In the genomic region with DNA sequence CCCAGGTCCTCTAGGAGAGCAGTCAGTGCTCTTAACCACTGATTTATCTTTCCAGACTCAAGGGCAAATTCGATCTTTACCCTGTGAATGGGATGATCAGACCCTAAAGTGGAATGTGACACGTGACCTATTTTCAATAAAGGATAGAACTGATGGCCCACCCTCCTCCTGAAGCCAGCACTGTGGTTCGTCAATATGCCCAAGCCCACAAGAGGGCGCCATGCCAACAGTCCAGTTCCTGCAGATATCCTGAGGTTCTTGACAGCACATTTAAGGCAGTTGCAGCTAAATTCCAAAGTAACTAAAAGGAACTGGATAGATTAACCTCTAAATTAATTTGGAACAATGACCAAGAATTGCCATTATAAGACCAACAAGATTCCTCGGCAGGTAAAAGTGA, we compare ENCODE assay signal across 10 mouse cellular contexts. TPM values are rescaled to one million over a fixed set of nuclear protein-coding genes. Genes with fewer than 3 reads are reported as not detected.
DNase-seq lines count a peak whose midpoint lies in the region; ATAC-seq and TF ChIP-seq lines count a peak whose summit lies in the region.
"Had no signal": no experiment of that assay in that cellular context is flagged by ENCODE, and none has a peak within 500 bp of the region (broad histone marks: within the 10 kb centered on the region; RNA-seq: fewer than 3 reads in every experiment).

No protein-coding gene starts in this region.

- H3K4me3 ChIP-seq in heart, postnatal 0 days (ENCODE audit: low read depth, low read length): no peak overlapping the region
- no peak overlapping the region for H3K4me3 ChIP-seq in spleen, adult 2 months (ENCODE audit: extremely low read depth, insufficient read depth, insufficient read length)
- no peak overlapping the region for H3K4me3 ChIP-seq in bone marrow, adult 2 months (replicated peaks; ENCODE audit: control insufficient read depth, low read depth, low read length)
- no peak overlapping the region for H3K4me3 ChIP-seq in kidney, postnatal 0 days (replicated peaks; ENCODE audit: low read depth, low read length)
- H3K4me3 ChIP-seq: embryonic facial prominence, embryonic 15.5 days; limb, embryonic 12.5 days had no signal

- H3K9me3 ChIP-seq in heart, postnatal 0 days (replicated peaks; ENCODE audit: control insufficient read depth, low read length): no peaks in the 10 kb centered on the region
- H3K9me3 ChIP-seq in kidney, postnatal 0 days (replicated peaks; ENCODE audit: low read length): no peaks in the 10 kb centered on the region
- H3K9me3 ChIP-seq: embryonic facial prominence, embryonic 15.5 days; limb, embryonic 12.5 days had no signal

- TF ChIP-seq EP300 in heart, postnatal 0 days (IDR thresholded peaks at IDR 0.05; ENCODE audit: low read depth): no peak

- DNase-seq in heart, postnatal 0 days (ENCODE audit: low spot score): no peak
- no peak for DNase-seq in heart, adult 11 months
- DNase-seq in spleen, adult 2 months (ENCODE audit: low read depth in 1 of 2, low spot score in 2 of 2): peak in 1 of 2 experiments; percentile 39
- no peak for DNase-seq in spleen, adult 12 weeks (ENCODE audit: low spot score)
- DNase-seq in kidney, postnatal 0 days (ENCODE audit: low spot score): peak; percentile 62
- DNase-seq in ovary, postnatal 14 days (ENCODE audit: low spot score): peak; percentile 64
- DNase-seq in frontal cortex, postnatal 10 days (ENCODE audit: low spot score in 2 of 2): no peak

- H3K27ac ChIP-seq in heart, postnatal 0 days (ENCODE audit: low read depth): no peak overlapping the region
- no peak overlapping the region for H3K27ac ChIP-seq in spleen, adult 2 months (ENCODE audit: insufficient read depth, low read length)
- no peak overlapping the region for H3K27ac ChIP-seq in bone marrow, adult 2 months (ENCODE audit: control insufficient read depth, insufficient read depth, low read depth, low read length, poor library complexity)
- H3K27ac ChIP-seq in kidney, postnatal 0 days: no peak overlapping the region
- H3K27ac ChIP-seq: embryonic facial prominence, embryonic 15.5 days; limb, embryonic 12.5 days had no signal

- ATAC-seq in heart, postnatal 0 days (ENCODE audit: insufficient read depth, low read depth): no peak
- no peak for ATAC-seq in kidney, postnatal 0 days (replicated peaks; ENCODE audit: low FRiP score, low read depth)

- no peaks in the 10 kb centered on the region for H3K36me3 ChIP-seq in heart, postnatal 0 days (replicated peaks; ENCODE audit: control insufficient read depth, insufficient read depth, low read length)
- no peaks in the 10 kb centered on the region for H3K36me3 ChIP-seq in spleen, adult 2 months (ENCODE audit: control insufficient read depth, insufficient read depth, low read length)
- H3K36me3 ChIP-seq in kidney, postnatal 0 days (ENCODE audit: insufficient read depth, low read length): no peaks in the 10 kb centered on the region
- H3K36me3 ChIP-seq: embryonic facial prominence, embryonic 15.5 days; limb, embryonic 12.5 days had no signal

- H3K27me3 ChIP-seq in heart, postnatal 0 days (ENCODE audit: control insufficient read depth, insufficient read depth, low read length): peaks cover 37% of the 10 kb centered on the region
- peaks cover 13% of the 10 kb centered on the region for H3K27me3 ChIP-seq in spleen, adult 2 months (ENCODE audit: control insufficient read depth, insufficient read depth, low read length)
- peaks cover 33% of the 10 kb centered on the region for H3K27me3 ChIP-seq in kidney, postnatal 0 days (ENCODE audit: insufficient read depth, low read length)

- TF ChIP-seq CTCF in heart, postnatal 0 days (IDR thresholded peaks at IDR 0.05; ENCODE audit: low read depth): peak; percentile 71
- peak; percentile 36; the same call in 1 of the 2 replicates for TF ChIP-seq CTCF in spleen, adult 2 months (IDR thresholded peaks at IDR 0.05; ENCODE audit: extremely low read depth, insufficient read depth, insufficient read length, insufficient replicate concordance)
- TF ChIP-seq CTCF in bone marrow, adult 2 months (IDR thresholded peaks at IDR 0.05; ENCODE audit: control insufficient read depth, insufficient read depth, low read length): peak; percentile 77
- TF ChIP-seq CTCF in kidney, postnatal 0 days (IDR thresholded peaks at IDR 0.05; ENCODE audit: low read depth): peak; percentile 80

- H3K4me2 ChIP-seq in heart, postnatal 0 days (ENCODE audit: low read depth, low read length): no peak overlapping the region
- no peak overlapping the region for H3K4me2 ChIP-seq in kidney, postnatal 0 days (ENCODE audit: low read length)
- H3K4me2 ChIP-seq: embryonic facial prominence, embryonic 15.5 days; limb, embryonic 12.5 days had no signal

- H3K9ac ChIP-seq in heart, postnatal 0 days (replicated peaks; ENCODE audit: low read depth, low read length): no peak overlapping the region
- no peak overlapping the region for H3K9ac ChIP-seq in kidney, postnatal 0 days (ENCODE audit: low read depth, low read length)
- H3K9ac ChIP-seq: embryonic facial prominence, embryonic 15.5 days; limb, embryonic 12.5 days had no signal

- H3K4me1 ChIP-seq in heart, postnatal 0 days (ENCODE audit: control insufficient read depth, insufficient read depth): no peaks in the 10 kb centered on the region
- H3K4me1 ChIP-seq in spleen, adult 2 months (ENCODE audit: control insufficient read depth, insufficient read depth, insufficient read length): peaks cover 5% of the 10 kb centered on the region; the same call in 1 of the 2 replicates
- no peaks in the 10 kb centered on the region; the same call in 1 of the 2 replicates for H3K4me1 ChIP-seq in bone marrow, adult 2 months (ENCODE audit: control insufficient read depth, insufficient read depth, low read length)
- H3K4me1 ChIP-seq in kidney, postnatal 0 days (replicated peaks; ENCODE audit: insufficient read depth, low read length): peaks cover 14% of the 10 kb centered on the region; the same call in 1 of the 2 replicates

- WGBS in heart, postnatal 0 days: 22% methylated on average over 5 of the region's 5 CpGs
- WGBS in spleen, adult 2 months: 28% methylated on average over 5 of the region's 5 CpGs
- WGBS in bone marrow, adult 2 months: 21% methylated on average over 5 of the region's 5 CpGs
- 27% methylated on average over 5 of the region's 5 CpGs for WGBS in kidney, postnatal 0 days

- no peak for TF ChIP-seq POLR2A in spleen, adult 2 months (IDR thresholded peaks at IDR 0.05; ENCODE audit: low read depth, low read length)
- TF ChIP-seq POLR2A in bone marrow, adult 2 months (IDR thresholded peaks at IDR 0.05; ENCODE audit: borderline replicate concordance, control insufficient read depth, low read depth, low read length): no peak

RNA-seq across cellular contexts. Expression of a gene that starts 3.5 kb away (rescaled TPM):
- 53.3 and 79.8 TPM in 2 replicates for total RNA-seq in heart, postnatal 0 days (2014; rRNA removed; ENCODE audit: low replicate concordance)
- 11.6 and 12.9 TPM in 2 replicates for polyA plus RNA-seq in heart, postnatal 0 days (2015; fragmentation: Nextera tagmentation; extraction: Ambion mirVana)
- 6.8 and 7.4 TPM in 2 replicates for polyA plus RNA-seq in spleen, adult 2 months (2012; rRNA removed)
- 0.22 TPM in 1 of 2 replicates, not detected in the other for polyA plus RNA-seq in bone marrow, adult 2 months (2011; ENCODE audit: insufficient read depth, insufficient read length, low replicate concordance, missing spikeins)
- polyA plus RNA-seq in kidney, postnatal 0 days (2015; fragmentation: Nextera tagmentation; extraction: Ambion mirVana): 5.0 and 5.8 TPM in 2 replicates

RNA-seq across cellular contexts. Expression of a gene that starts 6.6 kb away (rescaled TPM):
- total RNA-seq in heart, postnatal 0 days (2014; rRNA removed; ENCODE audit: low replicate concordance): 116 and 146 TPM in 2 replicates
- 123 and 131 TPM in 2 replicates for polyA plus RNA-seq in heart, postnatal 0 days (2015; fragmentation: Nextera tagmentation; extraction: Ambion mirVana)
- 143 and 179 TPM in 2 replicates for polyA plus RNA-seq in spleen, adult 2 months (2012; rRNA removed)
- 101 and 105 TPM in 2 replicates for polyA plus RNA-seq in bone marrow, adult 2 months (2011; ENCODE audit: insufficient read depth, insufficient read length, low replicate concordance, missing spikeins)
- polyA plus RNA-seq in kidney, postnatal 0 days (2015; fragmentation: Nextera tagmentation; extraction: Ambion mirVana): 154 and 172 TPM in 2 replicates

RNA-seq across cellular contexts. Expression of a gene that starts 24.9 kb away (rescaled TPM):
- total RNA-seq in heart, postnatal 0 days (2014; rRNA removed; ENCODE audit: low replicate concordance): 18.5 and 24.0 TPM in 2 replicates
- polyA plus RNA-seq in heart, postnatal 0 days (2015; fragmentation: Nextera tagmentation; extraction: Ambion mirVana): 14.3 and 16.6 TPM in 2 replicates
- polyA plus RNA-seq in spleen, adult 2 months (2012; rRNA removed): 24.7 and 31.7 TPM in 2 replicates
- polyA plus RNA-seq in bone marrow, adult 2 months (2011; ENCODE audit: insufficient read depth, insufficient read length, low replicate concordance, missing spikeins): 7.4 and 9.0 TPM in 2 replicates
- 28.5 and 31.8 TPM in 2 replicates for polyA plus RNA-seq in kidney, postnatal 0 days (2015; fragmentation: Nextera tagmentation; extraction: Ambion mirVana)

RNA-seq across cellular contexts. Expression of a gene that starts 27.0 kb away (rescaled TPM):
- total RNA-seq in heart, postnatal 0 days (2014; rRNA removed; ENCODE audit: low replicate concordance): not detected in 2 replicates
- 0.08 TPM in 1 of 2 replicates, not detected in the other for polyA plus RNA-seq in heart, postnatal 0 days (2015; fragmentation: Nextera tagmentation; extraction: Ambion mirVana)
- polyA plus RNA-seq in spleen, adult 2 months (2012; rRNA removed): 0.25 and 0.34 TPM in 2 replicates
- not detected in 2 replicates for polyA plus RNA-seq in bone marrow, adult 2 months (2011; ENCODE audit: insufficient read depth, insufficient read length, low replicate concordance, missing spikeins)
- polyA plus RNA-seq in kidney, postnatal 0 days (2015; fragmentation: Nextera tagmentation; extraction: Ambion mirVana): 0.25 and 0.26 TPM in 2 replicates

Comparison
In these comparisons a context has a peak if more than half of its experiments do, and no peak if none do; other contexts are left out.
1. DNase-seq: peak in kidney, postnatal 0 days (single experiment) and ovary, postnatal 14 days (single experiment); none in heart, postnatal 0 days (single experiment), heart, adult 11 months (single experiment), spleen, adult 12 weeks (single experiment) and frontal cortex, postnatal 10 days (0 of 2).
2. Peak in every context shown above with its lines, with median percentiles within 50 percentile points of each other: CTCF ChIP-seq.